Mouse (Mus musculus) heart, postnatal 25 days (tissue): ENCODE results near the gene Ccne1. TPM values are rescaled to one million over a fixed set of nuclear protein-coding genes. Genes with fewer than 3 reads are reported as not detected.

Experiments used
- DNase-seq: peaks from one replicate; pipeline ENCODE4 v3.0.0; 2022; ENCODE audit warnings: low spot score
- intact Hi-C: fragments of 180-260 bp; cut with DNase I; formaldehyde crosslinking; loops from one replicate; pipeline ENCODE4 v1.15.1; 2025
- total RNA-seq, 2 experiments: library from RNA; stranded (reverse); gene quantifications; 2 replicates each; pipeline ENCODE4 v1.2.3; 2021

Gene Ccne1
- total RNA-seq, 2 experiments from 2014 or later, result 1.2 to 1.3 TPM

GRCm38 (mm10) chr7:38064431-38064830 lies 42.9 kb downstream of the Ccne1 start:
- no peak for DNase-seq
- intact Hi-C loops, result no loop called here

GRCm38 (mm10) chr7:38061060-38061970 lies 46.0 kb downstream of the Ccne1 start:
- intact Hi-C loops, result loop anchor here (1.0 to 2.0 kb wide), 2 partner anchors 70 to 81 kb away; no protein-coding TSS in a partner anchor
- peak; percentile 75 for DNase-seq

GRCm38 (mm10) chr7:38059636-38060330 lies 47.6 kb downstream of the Ccne1 start:
- intact Hi-C loops, result loop anchor here (2.0 kb wide), 1 partner anchor 83 kb away; no protein-coding TSS in a partner anchor
- DNase-seq, result no peak

- no peak for DNase-seq
These were observed 48.2 kb downstream of the Ccne1 start for GRCm38 (mm10) chr7:38059096-38059495.

GRCm38 (mm10) chr7:38055996-38056395 lies 51.3 kb downstream of the Ccne1 start:
- no peak for DNase-seq
- intact Hi-C loops, result no loop called here

More at GRCm38 (mm10) chr7:38059096-38059495, 48.2 kb downstream of the Ccne1 start:
- intact Hi-C loops, result no loop called here

GRCm38 (mm10) chr7:38054246-38054645 lies 53.1 kb downstream of the Ccne1 start:
- DNase-seq, result no peak
- intact Hi-C loops, result no loop called here

Other genes starting within 250 kb of the Ccne1 start
- gene Uri1, start 84.0 kb downstream of the Ccne1 start, total RNA-seq, result 10 to 100 TPM; 15.4 to 17.4 TPM
- 10 to 100 TPM; 30.7 to 34.4 TPM for gene 1600014C10Rik, start 75.7 kb upstream of the Ccne1 start, total RNA-seq
- gene Plekhf1, start 120.5 kb upstream of the Ccne1 start, total RNA-seq, result 1 to 10 TPM; 9.5 to 9.9 TPM
- gene Pop4, start 163.9 kb upstream of the Ccne1 start, total RNA-seq, result 10 to 100 TPM; 11.7 to 12.5 TPM